Mouse (Mus musculus) liver, embryonic 12.5 days (tissue): Measurements from ENCODE around the gene Krt76. TPM values are rescaled to one million over a fixed set of nuclear protein-coding genes. Genes with fewer than 3 reads are reported as not detected.

Experiments used
- ATAC-seq: fragments of 200-750 bp; cut with Nextera tagmentation; 2 replicates; pipeline ENCODE4 v1.8.0; 2017; ENCODE audit warnings: moderate number of reproducible peaks, mild to moderate bottlenecking, moderate library complexity
- H3K27ac ChIP-seq: fragments of 300-500 bp; sonication (generic); 2 replicates; pipeline ENCODE4 v1.5.1; 2016; ENCODE audit warnings: mild to moderate bottlenecking
- H3K27me3 ChIP-seq: fragments of 300-500 bp; sonication (generic); replicated peaks from 2 replicates; pipeline ENCODE4 v1.6.1; 2016; ENCODE audit warnings: mild to moderate bottlenecking, moderate library complexity
- H3K36me3 ChIP-seq: fragments of 300-500 bp; sonication (generic); 2 replicates; pipeline ENCODE4 v1.6.1; 2016; ENCODE audit warnings: mild to moderate bottlenecking, moderate library complexity
- H3K4me1 ChIP-seq: fragments of 300-500 bp; sonication (generic); 2 replicates; pipeline ENCODE4 v1.6.1; 2016
- H3K4me2 ChIP-seq: fragments of 300-500 bp; sonication (generic); 2 replicates; pipeline ENCODE4 v1.6.1; 2016; ENCODE audit warnings: mild to moderate bottlenecking, moderate library complexity
- H3K4me3 ChIP-seq: fragments of 300-500 bp; sonication (generic); 2 replicates; pipeline ENCODE4 v1.5.1; 2016; ENCODE audit warnings: mild to moderate bottlenecking, moderate library complexity
- H3K9ac ChIP-seq: fragments of 300-500 bp; sonication (generic); 2 replicates; pipeline ENCODE4 v1.6.1; 2016; ENCODE audit warnings: mild to moderate bottlenecking, moderate library complexity
- H3K9me3 ChIP-seq: fragments of 300-500 bp; sonication (generic); replicated peaks from 2 replicates; pipeline ENCODE4 v1.6.1; 2016; ENCODE audit warnings: mild to moderate bottlenecking, moderate library complexity
- WGBS: fragments of 180-500 bp; shearing (Covaris S2); methylation state at CpG from one replicate; pipeline ENCODE4 v1.1.7; 2016; ENCODE audit not compliant: insufficient replicate concordance; 5-methylcytosine and 5-hydroxymethylcytosine counted together
- polyA plus RNA-seq: library from polyadenylated mRNA; unstranded; fragments of >200 nt; fragmentation: Nextera tagmentation; extraction: Ambion mirVana; gene quantifications from 2 replicates; pipeline ENCODE4 v1.2.1, GENCODE M21; 2016

The Krt76 gene
- polyA plus RNA-seq: not detected in 2 replicates

DNA sequence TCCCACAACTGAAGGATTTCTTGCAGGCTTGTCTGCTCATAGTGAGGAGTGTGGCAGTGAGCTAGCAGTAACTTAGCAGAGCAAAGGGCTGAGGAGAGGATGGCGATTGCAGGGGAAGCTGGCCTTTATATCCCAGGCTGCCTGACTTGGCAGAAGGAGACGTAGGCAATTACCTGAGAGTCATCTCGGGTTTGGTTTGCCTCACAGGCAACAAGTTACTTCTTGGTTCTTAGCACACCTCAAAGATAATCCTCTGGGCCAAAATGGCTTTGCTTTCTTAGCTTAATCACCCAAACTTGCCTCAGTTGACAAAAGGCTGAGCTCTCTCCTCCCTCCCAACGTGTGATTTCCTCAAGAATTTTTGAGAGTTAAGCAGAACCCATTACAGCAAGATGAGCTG lies at the start of gene Krt76:
Gene Krt76, minus strand, starts transcription at position 101 of the 400 bp plus-strand sequence.
- no peak within 1 kb of the TSS for H3K4me3 ChIP-seq
- 34% methylated on average over 4 of the region's 4 CpGs for WGBS
- no peaks in the 10 kb centered on the region for H3K36me3 ChIP-seq
- H3K4me2 ChIP-seq: no peak within 1 kb of the TSS
- H3K27me3 ChIP-seq: peaks cover 8% of the 10 kb centered on the region
- ATAC-seq: no peak
- no peak within 1 kb of the TSS for H3K27ac ChIP-seq
- no peaks in the 10 kb centered on the region for H3K9me3 ChIP-seq
- H3K9ac ChIP-seq: no peak within 1 kb of the TSS
- no peaks in the 10 kb centered on the region for H3K4me1 ChIP-seq

DNA sequence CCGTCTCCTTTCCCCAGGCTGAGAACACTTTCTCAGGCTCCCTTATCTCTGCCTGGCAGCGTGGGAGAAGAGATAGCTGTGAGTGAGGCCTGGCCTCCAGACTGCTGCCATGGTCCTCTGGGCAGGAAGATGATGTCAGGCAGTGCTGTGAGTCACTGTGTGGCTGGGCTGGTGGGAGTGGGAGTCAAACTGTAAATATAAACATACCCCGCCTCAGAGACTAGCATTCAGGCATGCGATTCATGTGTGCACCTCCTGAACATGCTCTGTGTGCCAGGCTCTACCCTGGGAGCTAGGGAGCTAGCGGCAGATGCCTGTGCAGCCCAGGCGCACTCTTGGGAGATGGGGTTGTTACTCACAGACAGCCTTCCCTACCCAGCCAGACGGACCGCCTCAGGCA lies 49.2 kb upstream of the Krt76 start:
- no peak for ATAC-seq
- H3K9me3 ChIP-seq: no peaks in the 10 kb centered on the region
- peaks cover 13% of the 10 kb centered on the region for H3K27me3 ChIP-seq
- whole genome bisulfite sequencing: 43% methylated on average over 8 of the region's 8 CpGs
- H3K4me3 ChIP-seq: no peak overlapping the region
- H3K9ac ChIP-seq: no peak overlapping the region
- H3K36me3 ChIP-seq: no peaks in the 10 kb centered on the region
- 0 out of 2 replicates have a peak, but pooled peaks cover 4% of the 10 kb centered on the region for H3K4me1 ChIP-seq
- no peak overlapping the region for H3K4me2 ChIP-seq
- no peak overlapping the region for H3K27ac ChIP-seq

DNA sequence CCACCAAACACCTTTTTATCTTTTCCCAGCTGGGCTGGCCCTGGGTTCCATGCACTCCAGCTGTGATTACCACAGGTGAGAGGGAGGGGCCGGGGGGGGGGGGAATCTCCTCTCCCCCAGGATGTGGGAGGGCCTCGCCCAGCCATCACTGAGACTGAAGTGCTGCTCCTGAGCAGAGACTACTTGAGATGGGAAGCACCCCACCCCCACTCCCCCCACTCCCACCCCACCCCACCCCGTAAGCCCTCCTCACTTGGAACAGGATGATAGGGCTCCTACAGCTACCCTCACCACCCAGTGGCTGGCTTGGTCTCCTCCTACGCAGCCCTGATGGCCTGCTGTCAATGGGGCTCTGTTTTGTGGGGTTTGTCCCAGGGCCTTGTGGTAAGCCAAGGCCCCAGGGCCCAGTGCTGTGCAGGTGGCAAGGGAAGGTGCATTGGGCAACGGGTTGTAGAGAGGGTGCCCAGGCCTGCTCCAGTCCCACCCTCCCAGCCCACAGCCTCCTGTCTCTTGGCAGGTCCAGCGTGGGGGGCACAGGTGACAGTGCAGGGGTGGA lies 47.6 kb upstream of the Krt76 start, which contains the start of gene Krt79:
Gene Krt79, minus strand, starts transcription at position 51 of the 556 bp plus-strand sequence.
- Histone ChIP-seq H3K9me3 (no peaks in the 10 kb centered on the region), H3K27ac (no peak within 1 kb of the TSS), H3K9ac (no peak within 1 kb of the TSS), H3K36me3 (no peaks in the 10 kb centered on the region), H3K4me1 (0 out of 2 replicates have a peak, but pooled peaks cover 4% of the 10 kb centered on the region), H3K27me3 (peaks cover 17% of the 10 kb centered on the region), H3K4me2 (no peak within 1 kb of the TSS), H3K4me3 (no peak within 1 kb of the TSS)
- WGBS: 52% methylated on average over 5 of the region's 6 CpGs
- ATAC-seq: no peak

DNA sequence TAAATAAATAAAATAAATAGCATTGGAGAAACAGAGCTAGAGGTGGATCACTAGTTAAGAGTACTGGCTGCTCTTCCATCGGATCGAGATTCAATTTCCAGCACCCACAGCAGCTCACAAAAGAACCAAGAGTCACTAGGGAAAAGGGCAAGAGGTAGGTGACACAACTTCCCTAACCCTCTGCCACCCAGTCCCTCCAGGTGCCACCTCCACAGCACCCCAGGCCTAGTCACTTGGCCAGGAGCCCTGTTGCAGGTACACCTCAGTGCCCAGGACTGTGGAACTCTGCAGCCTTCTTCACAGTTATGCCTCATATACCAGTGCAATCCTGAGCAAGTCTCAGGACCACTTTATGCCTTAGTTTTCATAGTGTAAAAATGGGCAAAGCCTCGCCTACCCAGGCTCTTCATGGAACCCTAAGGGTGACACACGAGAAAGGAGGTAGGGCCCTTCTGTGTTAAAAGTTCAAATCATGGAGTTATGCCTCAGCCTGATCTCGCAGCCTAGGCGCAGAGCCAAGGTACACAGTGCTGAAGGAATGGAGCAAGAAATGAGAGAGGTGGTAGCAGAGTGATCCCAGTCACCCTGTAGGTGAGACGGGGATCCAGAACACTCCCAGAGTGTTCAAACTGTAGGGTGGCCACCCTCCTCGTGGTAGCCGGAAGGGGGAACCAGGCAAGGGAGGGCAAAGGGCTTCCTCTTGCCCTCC lies 46.0 kb upstream of the Krt76 start:
- no peak for ATAC-seq
- Histone ChIP-seq H3K4me1 (0 out of 2 replicates have a peak, but pooled peaks cover 4% of the 10 kb centered on the region), H3K27ac (no peak overlapping the region), H3K36me3 (no peaks in the 10 kb centered on the region), H3K9me3 (no peaks in the 10 kb centered on the region), H3K27me3 (peaks cover 15% of the 10 kb centered on the region), H3K4me2 (no peak overlapping the region), H3K9ac (no peak overlapping the region), H3K4me3 (no peak overlapping the region)
- WGBS: 66% methylated on average over 9 of the region's 9 CpGs

DNA sequence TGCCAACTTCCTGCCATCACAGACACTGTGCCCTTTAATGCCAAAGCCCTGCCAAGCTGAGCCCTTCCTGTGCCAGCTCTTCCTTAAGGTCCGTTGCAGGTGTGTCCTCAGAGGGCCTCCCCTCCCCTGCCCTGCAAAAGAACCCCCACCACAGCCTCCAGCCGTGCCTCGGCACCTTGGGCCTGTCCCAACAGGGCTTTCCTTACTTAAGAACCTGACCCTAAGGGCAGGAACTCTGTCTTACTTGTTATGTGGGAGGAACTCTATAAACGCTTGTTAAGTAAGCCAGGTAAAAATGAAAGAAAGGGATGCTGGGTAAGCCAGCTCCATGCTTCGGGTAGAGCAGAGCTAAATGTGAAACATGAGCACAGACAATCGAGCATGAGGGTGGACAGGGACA lies 40.3 kb upstream of the Krt76 start:
- H3K4me2 ChIP-seq: no peak overlapping the region
- H3K36me3 ChIP-seq: no peaks in the 10 kb centered on the region
- H3K4me1 ChIP-seq: peaks cover 8% of the 10 kb centered on the region
- no peak for ATAC-seq
- H3K4me3 ChIP-seq: no peak overlapping the region
- peaks cover 53% of the 10 kb centered on the region for H3K27me3 ChIP-seq
- 60% methylated on average over 6 of the region's 6 CpGs for WGBS
- H3K27ac ChIP-seq: no peak overlapping the region
- H3K9me3 ChIP-seq: no peaks in the 10 kb centered on the region
- no peak overlapping the region for H3K9ac ChIP-seq

DNA sequence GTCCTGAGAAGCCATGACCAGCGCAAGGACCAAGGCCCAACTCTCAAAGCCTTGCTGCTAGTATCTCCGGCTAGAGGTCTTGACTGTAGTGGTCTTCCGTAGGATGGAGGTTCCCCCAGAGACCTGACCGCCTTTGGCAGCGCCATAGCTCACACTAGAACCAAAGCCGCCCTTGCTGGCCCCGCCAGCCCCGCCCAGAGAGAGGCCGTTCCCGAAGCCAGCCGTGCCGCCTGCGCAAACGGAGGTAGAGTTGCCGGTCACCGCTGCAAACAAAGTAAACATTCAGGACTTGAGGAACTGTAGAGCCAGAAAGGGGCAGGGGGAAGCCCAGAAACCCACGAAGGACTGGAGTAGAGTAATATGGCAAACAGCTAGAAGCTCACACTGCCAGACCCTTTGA lies 36.9 kb upstream of the Krt76 start:
- ATAC-seq: no peak
- no peak overlapping the region for H3K9ac ChIP-seq
- H3K27me3 ChIP-seq: peaks cover 54% of the 10 kb centered on the region
- WGBS: 3% methylated on average over 17 of the region's 17 CpGs
- H3K4me2 ChIP-seq: peak overlapping the region; percentile 50
- H3K36me3 ChIP-seq: no peaks in the 10 kb centered on the region
- no peaks in the 10 kb centered on the region for H3K9me3 ChIP-seq
- peaks cover 8% of the 10 kb centered on the region for H3K4me1 ChIP-seq
- no peak overlapping the region for H3K27ac ChIP-seq
- peak overlapping the region; percentile 14; the same call in 1 of the 2 replicates for H3K4me3 ChIP-seq

DNA sequence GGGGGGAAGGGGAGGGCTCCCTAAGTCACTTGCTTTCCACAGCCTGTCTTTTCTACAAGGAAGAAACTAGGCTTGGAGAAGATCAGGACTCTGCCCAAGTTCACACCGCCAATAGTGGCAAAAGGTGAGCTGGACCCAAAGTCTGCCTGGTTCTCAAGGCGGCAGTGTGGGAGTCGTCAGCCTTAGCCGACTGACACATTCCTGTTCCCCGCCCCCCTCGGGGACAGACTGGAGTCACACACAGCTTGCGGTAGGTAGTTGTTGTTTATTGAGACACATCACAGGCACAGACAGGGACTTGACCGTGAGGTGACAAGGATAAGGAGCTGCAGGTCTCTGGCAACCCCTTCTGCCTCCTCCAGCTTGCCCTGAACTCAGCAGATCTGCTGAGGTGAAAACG lies 36.4 kb upstream of the Krt76 start:
- 14% methylated on average over 9 of the region's 9 CpGs for WGBS
- no peak for ATAC-seq
- H3K9me3 ChIP-seq: no peaks in the 10 kb centered on the region

GRCm38 (mm10) chr15:101927340-101928080 lies 34.8 kb upstream of the Krt76 start:
- 62% methylated on average over 12 of the region's 12 CpGs for WGBS
- H3K4me2 ChIP-seq: no peak overlapping the region
- ATAC-seq: no peak
- no peaks in the 10 kb centered on the region for H3K9me3 ChIP-seq
- H3K36me3 ChIP-seq: no peaks in the 10 kb centered on the region
- H3K9ac ChIP-seq: no peak overlapping the region
- H3K4me1 ChIP-seq: peaks cover 8% of the 10 kb centered on the region
- H3K27ac ChIP-seq: no peak overlapping the region
- H3K4me3 ChIP-seq: no peak overlapping the region
- peaks cover 47% of the 10 kb centered on the region for H3K27me3 ChIP-seq

More for the DNA sequence above, 36.4 kb upstream of the Krt76 start:
- H3K4me3 ChIP-seq: no peak overlapping the region
- H3K27me3 ChIP-seq: peaks cover 54% of the 10 kb centered on the region
- peaks cover 8% of the 10 kb centered on the region for H3K4me1 ChIP-seq
- no peaks in the 10 kb centered on the region for H3K36me3 ChIP-seq
- H3K27ac ChIP-seq: no peak overlapping the region
- peak overlapping the region; percentile 50 for H3K4me2 ChIP-seq
- H3K9ac ChIP-seq: no peak overlapping the region

DNA sequence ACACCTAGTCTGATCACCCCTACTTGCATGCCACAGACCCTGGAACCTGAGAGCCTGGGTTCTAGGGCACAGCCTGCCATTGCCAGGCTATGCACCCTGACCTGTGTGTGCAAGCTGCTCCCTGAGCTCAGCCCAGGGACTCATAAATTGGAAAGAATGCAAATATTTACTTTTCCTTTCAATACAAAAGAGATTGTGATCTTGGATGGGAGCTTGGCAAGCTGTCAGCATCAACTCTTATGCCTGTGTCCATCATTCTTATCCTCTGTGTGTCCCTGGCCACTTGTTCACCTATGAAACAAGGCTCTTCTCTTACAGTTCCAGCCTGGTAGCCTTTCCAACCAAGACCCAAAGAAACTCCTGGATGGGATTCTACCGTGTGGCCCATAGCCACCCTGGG lies 32.3 kb upstream of the Krt76 start:
- H3K4me2 ChIP-seq: no peak overlapping the region
- no peaks in the 10 kb centered on the region for H3K9me3 ChIP-seq
- no peak overlapping the region for H3K9ac ChIP-seq
- peaks cover 8% of the 10 kb centered on the region for H3K4me1 ChIP-seq
- no peak for ATAC-seq
- no peak overlapping the region for H3K4me3 ChIP-seq
- peaks cover 28% of the 10 kb centered on the region for H3K27me3 ChIP-seq
- H3K27ac ChIP-seq: no peak overlapping the region
- 59% methylated on average over 1 of the region's 1 CpGs for WGBS
- no peaks in the 10 kb centered on the region for H3K36me3 ChIP-seq

DNA sequence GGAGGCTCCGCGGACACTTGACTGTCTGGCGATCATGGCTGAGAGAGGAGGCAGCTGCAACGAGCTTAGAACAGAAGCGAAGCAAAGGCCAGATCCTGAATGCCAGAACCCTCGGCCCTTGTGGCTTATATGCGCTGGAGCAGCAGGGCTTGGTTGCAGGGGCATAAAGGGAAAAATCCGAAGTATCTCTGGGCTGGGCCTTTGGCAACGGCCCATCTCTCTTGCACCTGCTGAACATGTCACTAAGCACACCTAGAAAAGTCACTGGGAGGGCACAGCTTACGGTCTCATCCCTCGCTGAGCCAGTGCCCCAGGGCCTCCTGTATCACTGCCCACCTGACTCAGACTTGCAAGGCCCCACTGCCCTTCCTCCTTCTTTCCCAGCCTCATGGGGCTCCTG lies 31.9 kb upstream of the Krt76 start, which contains the start of gene Krt4:
Gene Krt4, minus strand, starts transcription at position 101 of the 400 bp plus-strand sequence.
- Histone ChIP-seq H3K9ac (no peak within 1 kb of the TSS), H3K36me3 (no peaks in the 10 kb centered on the region), H3K27ac (no peak within 1 kb of the TSS), H3K4me3 (no peak within 1 kb of the TSS), H3K4me2 (no peak within 1 kb of the TSS), H3K9me3 (no peaks in the 10 kb centered on the region), H3K27me3 (peaks cover 24% of the 10 kb centered on the region), H3K4me1 (peaks cover 4% of the 10 kb centered on the region)
- 66% methylated on average over 11 of the region's 11 CpGs for WGBS
- no peak for ATAC-seq

DNA sequence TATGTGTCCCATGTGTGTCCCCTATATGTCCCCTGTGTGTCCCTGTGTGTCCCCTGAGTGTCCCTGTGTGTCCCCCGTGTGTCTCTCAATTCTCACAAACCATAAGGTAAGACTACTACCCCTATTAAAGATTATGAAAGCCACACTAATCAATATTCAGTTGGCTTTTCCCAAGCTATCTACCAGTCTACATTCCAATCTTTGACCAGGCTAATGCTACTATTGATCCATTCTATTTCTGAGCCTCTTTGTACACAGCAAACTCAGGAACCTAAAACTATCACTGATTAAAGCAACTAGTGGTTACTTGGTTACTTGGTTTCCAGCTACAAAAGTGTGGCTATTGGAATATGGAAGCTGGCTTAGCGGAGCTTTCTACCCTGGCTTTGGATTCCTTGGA lies 29.6 kb upstream of the Krt76 start:
- Histone ChIP-seq H3K9me3 (no peaks in the 10 kb centered on the region), H3K4me3 (no peak overlapping the region), H3K4me1 (no peaks in the 10 kb centered on the region), H3K9ac (no peak overlapping the region), H3K27me3 (0 out of 2 replicates have a peak, but pooled peaks cover under 1% of the 10 kb centered on the region), H3K36me3 (no peaks in the 10 kb centered on the region), H3K4me2 (no peak overlapping the region), H3K27ac (no peak overlapping the region)
- 63% methylated on average over 2 of the region's 2 CpGs for WGBS
- ATAC-seq: no peak

- H3K4me2 ChIP-seq: no peak overlapping the region
- no peak overlapping the region for H3K9ac ChIP-seq
- 42% methylated on average over 2 of the region's 2 CpGs for WGBS
- no peak overlapping the region for H3K4me3 ChIP-seq
- H3K27me3 ChIP-seq: 0 out of 2 replicates have a peak, but pooled peaks cover 4% of the 10 kb centered on the region
- H3K27ac ChIP-seq: no peak overlapping the region
- no peaks in the 10 kb centered on the region for H3K4me1 ChIP-seq
- H3K9me3 ChIP-seq: no peaks in the 10 kb centered on the region
- ATAC-seq: no peak
- no peaks in the 10 kb centered on the region for H3K36me3 ChIP-seq
These were observed 23.4 kb upstream of the Krt76 start for GRCm38 (mm10) chr15:101916072-101916471.
